Mouse (Mus musculus): ENCODE data around the gene Fgg.
A peak's percentile ranks its signal among the peaks of the same experiment; 100 is the strongest.

Gene Fgg

GRCm38 (mm10) chr3:83007557-83007956 lies at the start of gene Fgg:
TSS of gene Fgg (plus strand) at chr3:83007724.
- no peak for DNase-seq

- peak in 1 of 2 experiments; percentile 12 for DNase-seq
Measured at GRCm38 (mm10) chr3:82971046-82971445, 36.5 kb upstream of the Fgg start.

- DNase-seq: no peak
Measured at GRCm38 (mm10) chr3:82980818-82981217, 26.7 kb upstream of the Fgg start.

- no peak for DNase-seq
Measured at GRCm38 (mm10) chr3:82981861-82982260, 25.7 kb upstream of the Fgg start.

- no peak for DNase-seq
Measured at GRCm38 (mm10) chr3:82984840-82985239, 22.7 kb upstream of the Fgg start.

GRCm38 (mm10) chr3:82991963-82992362 lies 15.6 kb upstream of the Fgg start:
- no peak for DNase-seq

GRCm38 (mm10) chr3:82992956-82993355 lies 14.6 kb upstream of the Fgg start:
- no peak for DNase-seq

- peak; percentile 56 to 82 for DNase-seq
Measured at GRCm38 (mm10) chr3:82995368-82995767, 12.2 kb upstream of the Fgg start.

- DNase-seq: no peak
Measured at GRCm38 (mm10) chr3:82996656-82997055, 10.9 kb upstream of the Fgg start.

- DNase-seq: peak; percentile 53 to 69
Measured at GRCm38 (mm10) chr3:82998772-82999463, 8.6 kb upstream of the Fgg start.

GRCm38 (mm10) chr3:82999995-83000394 lies 7.5 kb upstream of the Fgg start:
- DNase-seq: no peak

GRCm38 (mm10) chr3:83002191-83002590 lies 5.3 kb upstream of the Fgg start:
- DNase-seq: peak; percentile 30 to 66

- no peak for DNase-seq
Measured at GRCm38 (mm10) chr3:83003068-83003467, 4.5 kb upstream of the Fgg start.

GRCm38 (mm10) chr3:83004801-83005200 lies 2.7 kb upstream of the Fgg start:
- DNase-seq: peak in 1 of 2 experiments; percentile 14

- DNase-seq: peak; percentile 47 to 66
Measured at GRCm38 (mm10) chr3:83010291-83010690, 2.8 kb downstream of the Fgg start.

- no peak for DNase-seq
Measured at GRCm38 (mm10) chr3:83011136-83011535, 3.6 kb downstream of the Fgg start.

- DNase-seq: no peak
Measured at GRCm38 (mm10) chr3:83011565-83011964, 4.0 kb downstream of the Fgg start.

- no peak for DNase-seq
Measured at GRCm38 (mm10) chr3:83012636-83013035, 5.1 kb downstream of the Fgg start.

GRCm38 (mm10) chr3:83013951-83014350 lies 6.4 kb downstream of the Fgg start:
- DNase-seq: no peak

- no peak for DNase-seq
Measured at GRCm38 (mm10) chr3:83016236-83016635, 8.7 kb downstream of the Fgg start.

GRCm38 (mm10) chr3:83020387-83020786 lies 12.9 kb downstream of the Fgg start:
- peak in 1 of 2 experiments; percentile 44 for DNase-seq

GRCm38 (mm10) chr3:83021176-83021575 lies 13.7 kb downstream of the Fgg start:
- DNase-seq: no peak

- DNase-seq: no peak
Measured at GRCm38 (mm10) chr3:83025036-83025435, 17.5 kb downstream of the Fgg start.

- DNase-seq: peak; percentile 74
Measured at GRCm38 (mm10) chr3:83025475-83026301, 18.2 kb downstream of the Fgg start, which contains the start of gene Fga. TSS of gene Fga (plus strand) at chr3:83026076.

All from kidney, postnatal 36 days (tissue).